ENCODE assay signal across 9 mouse cellular contexts in the genomic region with DNA sequence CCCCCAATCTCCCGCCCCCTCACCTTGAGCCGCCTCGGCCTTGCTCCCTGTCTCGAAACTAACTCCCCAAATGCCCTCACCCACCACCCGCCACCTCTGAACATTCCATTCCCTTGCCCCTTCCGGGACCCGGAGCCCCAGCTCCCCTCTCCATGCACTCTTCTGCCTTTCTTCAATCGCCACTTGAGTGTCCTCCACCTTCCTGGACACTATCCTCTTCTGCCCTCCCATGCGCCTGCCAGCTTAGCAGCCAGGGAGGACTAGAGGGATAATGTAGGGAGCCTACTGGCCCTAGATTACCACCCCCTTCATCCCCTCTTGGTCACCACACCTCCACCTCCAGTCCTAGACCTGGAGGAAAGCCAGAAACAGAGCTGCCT.
DNase-seq lines count a peak whose midpoint lies in the region; ATAC-seq and TF ChIP-seq lines count a peak whose summit lies in the region.
"Had no signal": no experiment of that assay in that cellular context is flagged by ENCODE, and none has a peak within 500 bp of the region (broad histone marks: within the 10 kb centered on the region; RNA-seq: fewer than 3 reads in every experiment).

No protein-coding gene starts in this region.

- H3K27me3 ChIP-seq in heart, embryonic 10.5 days (ENCODE audit: insufficient read depth, poor library complexity, severe bottlenecking): peaks cover 95% of the 10 kb centered on the region
- peaks cover 61% of the 10 kb centered on the region for H3K27me3 ChIP-seq in E14TG2a.4 (ENCODE audit: insufficient read depth, low read length)
- H3K27me3 ChIP-seq in forebrain, embryonic 15.5 days: no peaks in the 10 kb centered on the region
- H3K27me3 ChIP-seq in liver, embryonic 13.5 days: peaks cover 50% of the 10 kb centered on the region
- H3K27me3 ChIP-seq: CH12.LX had no signal

- peak overlapping the region; percentile 55 for H3K9ac ChIP-seq in forebrain, embryonic 15.5 days (replicated peaks)
- H3K9ac ChIP-seq in liver, embryonic 13.5 days: no peak overlapping the region

- H3K9me3 ChIP-seq in heart, embryonic 10.5 days: no peaks in the 10 kb centered on the region
- H3K9me3 ChIP-seq in E14TG2a.4 (ENCODE audit: low read length): no peaks in the 10 kb centered on the region
- H3K9me3 ChIP-seq in forebrain, embryonic 15.5 days: no peaks in the 10 kb centered on the region
- no peaks in the 10 kb centered on the region for H3K9me3 ChIP-seq in liver, embryonic 13.5 days (replicated peaks)

- DNase-seq in heart, embryonic 10.5 days (ENCODE audit: low spot score): no peak
- DNase-seq in heart, postnatal 36 days: no peak
- DNase-seq in liver, embryonic 13.5 days: no peak
- no peak for DNase-seq in MN1 (ENCODE audit: low spot score)
- no peak for DNase-seq in layer of hippocampus, adult 11-12 months (ENCODE audit: low spot score)
- DNase-seq in adrenal gland, postnatal 4 days (ENCODE audit: low spot score in 2 of 2): no peak

- peak overlapping the region; percentile 65 for H3K4me2 ChIP-seq in forebrain, embryonic 15.5 days (replicated peaks)
- H3K4me2 ChIP-seq in liver, embryonic 13.5 days: peak overlapping the region; percentile 68

- no peak for ATAC-seq in forebrain, embryonic 15.5 days (replicated peaks)
- no peak for ATAC-seq in liver, embryonic 13.5 days (ENCODE audit: low read depth)

- H3K36me3 ChIP-seq in heart, embryonic 10.5 days: no peaks in the 10 kb centered on the region
- no peaks in the 10 kb centered on the region for H3K36me3 ChIP-seq in E14TG2a.4 (ENCODE audit: insufficient read depth, low read length)
- no peaks in the 10 kb centered on the region for H3K36me3 ChIP-seq in forebrain, embryonic 15.5 days
- H3K36me3 ChIP-seq in liver, embryonic 13.5 days: no peaks in the 10 kb centered on the region

- intact Hi-C loops in heart, postnatal 36 days (cut with DNase I): loop anchor here (2.0 to 10.0 kb wide), 3 partner anchors 29 to 327 kb away; no protein-coding TSS in a partner anchor

- peak overlapping the region; percentile 63 for H3K4me3 ChIP-seq in heart, embryonic 10.5 days
- peak overlapping the region; percentile 71 for H3K4me3 ChIP-seq in E14TG2a.4 (replicated peaks; ENCODE audit: low read length)
- H3K4me3 ChIP-seq in forebrain, embryonic 15.5 days: peak overlapping the region; percentile 42
- H3K4me3 ChIP-seq in liver, embryonic 13.5 days (replicated peaks): peak overlapping the region; percentile 50

- 2% methylated on average over 9 of the region's 9 CpGs for WGBS in heart, embryonic 10.5 days
- 11% methylated on average over 9 of the region's 9 CpGs for WGBS in forebrain, embryonic 15.5 days
- 15% methylated on average over 9 of the region's 9 CpGs for WGBS in liver, embryonic 13.5 days (ENCODE audit: insufficient replicate concordance)

- H3K4me1 ChIP-seq in heart, embryonic 10.5 days: peaks cover 24% of the 10 kb centered on the region
- peaks cover 32% of the 10 kb centered on the region for H3K4me1 ChIP-seq in E14TG2a.4 (replicated peaks; ENCODE audit: low read depth, low read length)
- peaks cover 20% of the 10 kb centered on the region for H3K4me1 ChIP-seq in forebrain, embryonic 15.5 days
- peaks cover 11% of the 10 kb centered on the region; the same call in 1 of the 2 replicates for H3K4me1 ChIP-seq in liver, embryonic 13.5 days (replicated peaks)

- peak overlapping the region; percentile 89 for H3K27ac ChIP-seq in heart, embryonic 10.5 days
- H3K27ac ChIP-seq in forebrain, embryonic 15.5 days (replicated peaks): peak overlapping the region; percentile 88
- H3K27ac ChIP-seq in liver, embryonic 13.5 days: no peak overlapping the region

- TF ChIP-seq CTCF in E14TG2a.4 (conservative IDR thresholded peaks at IDR 0.05; ENCODE audit: low read length): no peak
